Mouse (Mus musculus): ENCODE results near the gene Rundc3a.

Gene Rundc3a

GRCm38 (mm10) chr11:102432115-102432843 lies 39.1 kb downstream of the Rundc3a start:
- in situ Hi-C loops (cut with MboI), result loop anchor here (5.0 kb wide), 1 partner anchor 130 kb away; no protein-coding TSS in a partner anchor

GRCm38 (mm10) chr11:102432896-102433295 lies 39.7 kb downstream of the Rundc3a start:
- in situ Hi-C loops (cut with MboI), result loop anchor here (5.0 kb wide), 1 partner anchor 131 kb away; no protein-coding TSS in a partner anchor

GRCm38 (mm10) chr11:102433866-102434265 lies 40.7 kb downstream of the Rundc3a start:
- in situ Hi-C loops (cut with MboI), result loop anchor here (5.0 kb wide), 1 partner anchor 132 kb away; no protein-coding TSS in a partner anchor

GRCm38 (mm10) chr11:102434406-102434805 lies 41.2 kb downstream of the Rundc3a start:
- in situ Hi-C loops (cut with MboI), result loop anchor here (5.0 kb wide), 1 partner anchor 132 kb away; no protein-coding TSS in a partner anchor

- in situ Hi-C loops (cut with MboI), result loop anchor here (5.0 kb wide), 1 partner anchor 133 kb away; no protein-coding TSS in a partner anchor
These were observed 41.9 kb downstream of the Rundc3a start for GRCm38 (mm10) chr11:102434816-102435705.

GRCm38 (mm10) chr11:102435754-102436470 lies 42.7 kb downstream of the Rundc3a start:
- in situ Hi-C loops (cut with MboI), result no loop called here

- in situ Hi-C loops (cut with MboI), result no loop called here
These were observed 43.2 kb downstream of the Rundc3a start for GRCm38 (mm10) chr11:102436471-102436790.

- in situ Hi-C loops (cut with MboI), result no loop called here
These were observed 44.2 kb downstream of the Rundc3a start for GRCm38 (mm10) chr11:102437120-102438061.

- in situ Hi-C loops (cut with MboI), result no loop called here
These were observed 45.2 kb downstream of the Rundc3a start for GRCm38 (mm10) chr11:102438212-102439092.

GRCm38 (mm10) chr11:102439093-102440082 lies 46.2 kb downstream of the Rundc3a start:
- in situ Hi-C loops (cut with MboI), result no loop called here

GRCm38 (mm10) chr11:102440255-102440654 lies 47.1 kb downstream of the Rundc3a start:
- in situ Hi-C loops (cut with MboI), result no loop called here

- in situ Hi-C loops (cut with MboI), result no loop called here
These were observed 48.2 kb downstream of the Rundc3a start for GRCm38 (mm10) chr11:102441434-102441833.

GRCm38 (mm10) chr11:102442089-102442488 lies 48.9 kb downstream of the Rundc3a start:
- in situ Hi-C loops (cut with MboI), result no loop called here

GRCm38 (mm10) chr11:102443740-102444139 lies 50.5 kb downstream of the Rundc3a start:
- in situ Hi-C loops (cut with MboI), result no loop called here

- in situ Hi-C loops (cut with MboI), result no loop called here
These were observed 51.1 kb downstream of the Rundc3a start for GRCm38 (mm10) chr11:102444321-102444720.

GRCm38 (mm10) chr11:102444781-102445180 lies 51.6 kb downstream of the Rundc3a start:
- in situ Hi-C loops (cut with MboI), result no loop called here

GRCm38 (mm10) chr11:102445264-102445890 lies 52.2 kb downstream of the Rundc3a start:
- in situ Hi-C loops (cut with MboI), result no loop called here

- in situ Hi-C loops (cut with MboI), result no loop called here
These were observed 52.7 kb downstream of the Rundc3a start for GRCm38 (mm10) chr11:102445891-102446361.

Data from mature B cell (primary cell).